Mouse (Mus musculus): ENCODE results near the gene Insc. TPM values are rescaled to one million over a fixed set of nuclear protein-coding genes. Genes with fewer than 3 reads are reported as not detected.

Gene Insc
- total and polyA plus RNA-seq, 3 experiments, result not detected

- TF ChIP-seq CHD1 (IDR thresholded peaks at IDR 0.05; ENCODE audit: low read depth, low read length) (no peak), RCOR1 (conservative IDR thresholded peaks at IDR 0.05; ENCODE audit: low read depth, low read length) (no peak), CTCF (conservative IDR thresholded peaks at IDR 0.05 in 1 of 2, IDR thresholded peaks at IDR 0.05 in 1 of 2; ENCODE audit: low read depth in 2 of 2, low read length in 2 of 2) (no peak), KAT2A (IDR thresholded peaks at IDR 0.05; ENCODE audit: insufficient replicate concordance, low read length) (no peak), MXI1 (IDR thresholded peaks at IDR 0.05; ENCODE audit: low read depth, low read length) (no peak), UBTF (IDR thresholded peaks at IDR 0.05; ENCODE audit: low read depth, low read length) (no peak), POLR2AphosphoS2 (IDR thresholded peaks at IDR 0.05; ENCODE audit: low read depth, low read length) (no peak), EP300 (IDR thresholded peaks at IDR 0.05; ENCODE audit: low read length) (no peak), ZNF384 (IDR thresholded peaks at IDR 0.05; ENCODE audit: low read depth, low read length) (no peak), MEF2A (IDR thresholded peaks at IDR 0.05; ENCODE audit: borderline replicate concordance, low read depth, low read length) (no peak), POLR2A (IDR thresholded peaks at IDR 0.05; ENCODE audit: low read depth, low read length) (no peak), USF1 (IDR thresholded peaks at IDR 0.05; ENCODE audit: low read depth, low read length) (no peak), USF2 (conservative IDR thresholded peaks at IDR 0.05; ENCODE audit: low read depth, low read length) (no peak), GABPA (IDR thresholded peaks at IDR 0.05; ENCODE audit: insufficient replicate concordance, low read depth, low read length) (no peak), MAX (IDR thresholded peaks at IDR 0.05; ENCODE audit: low read length) (no peak), ZMIZ1 (IDR thresholded peaks at IDR 0.05; ENCODE audit: low read depth, low read length) (no peak), JUN (IDR thresholded peaks at IDR 0.05; ENCODE audit: insufficient read depth, low read depth, low read length) (no peak), ELF1 (IDR thresholded peaks at IDR 0.05; ENCODE audit: low read depth, low read length) (no peak), TCF12 (IDR thresholded peaks at IDR 0.05; ENCODE audit: low read depth, low read length) (no peak), ZKSCAN1 (IDR thresholded peaks at IDR 0.05; ENCODE audit: borderline replicate concordance, low read depth, low read length) (no peak)
- no peaks in the 10 kb centered on the region for H3K9me3 ChIP-seq (replicated peaks; ENCODE audit: low read length)
- H3K36me3 ChIP-seq (replicated peaks in 1 of 2; ENCODE audit: control insufficient read depth in 1 of 2, insufficient read depth in 1 of 2, low read length in 1 of 2), result no peaks in the 10 kb centered on the region
- H3K79me2 ChIP-seq (replicated peaks; ENCODE audit: control insufficient read depth, extremely low read depth, insufficient read depth, poor library complexity, severe bottlenecking), result no peaks in the 10 kb centered on the region
- no peak overlapping the region for H3K4me2 ChIP-seq (ENCODE audit: insufficient read depth, low read depth, poor library complexity, severe bottlenecking)
- in situ Hi-C loops (cut with MboI; ENCODE audit: low pct_ligation_motif_present, low pct_unique_long_range_greater_than_20kb, low sequenced_read_pairs) (no loop called here), dilution Hi-C loops (cut with MboI; ENCODE audit: extremely low pct_ligation_motif_present, extremely low pct_unique_long_range_greater_than_20kb, low sequenced_read_pairs) (no loop called here)
- H3K9ac ChIP-seq (ENCODE audit: insufficient read depth, low read depth), result no peak overlapping the region
- no peaks in the 10 kb centered on the region for H3K27me3 ChIP-seq (replicated peaks)
- no peak for DNase-seq (ENCODE audit: extremely low read depth)
- no peak overlapping the region for H3K4me3 ChIP-seq (replicated peaks in 1 of 3; ENCODE audit: low read depth in 2 of 3, low read length in 2 of 3, poor library complexity in 1 of 3)
- H3K4me1 ChIP-seq (ENCODE audit: control insufficient read depth in 1 of 2, insufficient read depth in 2 of 2), result no peaks in the 10 kb centered on the region
- H3K27ac ChIP-seq (ENCODE audit: insufficient read depth, low read depth), result no peak overlapping the region
These were observed 96.7 kb downstream of the Insc start for GRCm38 (mm10) chr7:114840029-114840745.

- Histone ChIP-seq H3K79me2 (replicated peaks; ENCODE audit: control insufficient read depth, extremely low read depth, insufficient read depth, poor library complexity, severe bottlenecking) (no peaks in the 10 kb centered on the region), H3K9me3 (replicated peaks; ENCODE audit: low read length) (no peaks in the 10 kb centered on the region), H3K36me3 (replicated peaks in 1 of 2; ENCODE audit: control insufficient read depth in 1 of 2, insufficient read depth in 1 of 2, low read length in 1 of 2) (no peaks in the 10 kb centered on the region), H3K4me2 (ENCODE audit: insufficient read depth, low read depth, poor library complexity, severe bottlenecking) (no peak overlapping the region), H3K4me1 (ENCODE audit: control insufficient read depth in 1 of 2, insufficient read depth in 2 of 2) (no peaks in the 10 kb centered on the region), H3K4me3 (replicated peaks in 1 of 3; ENCODE audit: low read depth in 2 of 3, low read length in 2 of 3, poor library complexity in 1 of 3) (no peak overlapping the region), H3K9ac (ENCODE audit: insufficient read depth, low read depth) (no peak overlapping the region), H3K27me3 (replicated peaks) (no peaks in the 10 kb centered on the region), H3K27ac (ENCODE audit: insufficient read depth, low read depth) (no peak overlapping the region)
- in situ Hi-C loops (cut with MboI; ENCODE audit: low pct_ligation_motif_present, low pct_unique_long_range_greater_than_20kb, low sequenced_read_pairs), result no loop called here
- no peak for DNase-seq (ENCODE audit: extremely low read depth)
- TF ChIP-seq ETS1 (conservative IDR thresholded peaks at IDR 0.05; ENCODE audit: low read depth, low read length) (no peak), RCOR1 (conservative IDR thresholded peaks at IDR 0.05; ENCODE audit: low read depth, low read length) (no peak), HCFC1 (IDR thresholded peaks at IDR 0.05; ENCODE audit: low read depth, low read length) (no peak), RAD21 (IDR thresholded peaks at IDR 0.05; ENCODE audit: low read depth, low read length) (no peak), NRF1 (IDR thresholded peaks at IDR 0.05; ENCODE audit: low read depth, low read length) (no peak), ELF1 (IDR thresholded peaks at IDR 0.05; ENCODE audit: low read depth, low read length) (no peak), PAX5 (IDR thresholded peaks at IDR 0.05; ENCODE audit: low read length) (no peak), MXI1 (IDR thresholded peaks at IDR 0.05; ENCODE audit: low read depth, low read length) (no peak), MEF2A (IDR thresholded peaks at IDR 0.05; ENCODE audit: borderline replicate concordance, low read depth, low read length) (no peak), ZMIZ1 (IDR thresholded peaks at IDR 0.05; ENCODE audit: low read depth, low read length) (no peak), EP300 (IDR thresholded peaks at IDR 0.05; ENCODE audit: low read length) (no peak), CHD2 (IDR thresholded peaks at IDR 0.05; ENCODE audit: low read length) (no peak), CHD1 (IDR thresholded peaks at IDR 0.05; ENCODE audit: low read depth, low read length) (no peak), ZKSCAN1 (IDR thresholded peaks at IDR 0.05; ENCODE audit: borderline replicate concordance, low read depth, low read length) (no peak), POLR2AphosphoS2 (IDR thresholded peaks at IDR 0.05; ENCODE audit: low read depth, low read length) (no peak), JUND (conservative IDR thresholded peaks at IDR 0.05; ENCODE audit: low read depth, low read length) (no peak), GABPA (IDR thresholded peaks at IDR 0.05; ENCODE audit: insufficient replicate concordance, low read depth, low read length) (no peak), ZNF384 (IDR thresholded peaks at IDR 0.05; ENCODE audit: low read depth, low read length) (no peak)
- dilution Hi-C loops (cut with MboI; ENCODE audit: extremely low pct_ligation_motif_present, extremely low pct_unique_long_range_greater_than_20kb, low sequenced_read_pairs), result no loop called here
These were observed 99.2 kb downstream of the Insc start for GRCm38 (mm10) chr7:114842644-114843211.

Data from CH12.LX (cell line).